Mouse (Mus musculus) limb, embryonic 10.5 days (tissue): Measurements from ENCODE around the gene Pdcd6ip. TPM values are rescaled to one million over a fixed set of nuclear protein-coding genes. Genes with fewer than 3 reads are reported as not detected.
"Not testable (repeated sequence)": the region's sequence is repeated elsewhere in the genome, so short reads cannot be mapped to it uniquely, and the experiment has no call there.

Experiments used
- DNase-seq: peaks from one replicate; pipeline ENCODE4 v3.0.0-alpha.2; 2017; ENCODE audit warnings: low spot score
- H3K27ac ChIP-seq: fragments of 300-500 bp; sonication (generic); 2 replicates; pipeline ENCODE4 v1.5.1; 2016; ENCODE audit warnings: mild to moderate bottlenecking
- H3K27me3 ChIP-seq: fragments of 300-500 bp; sonication (generic); 2 replicates; pipeline ENCODE4 v1.6.1; 2016; ENCODE audit warnings: low read depth, mild to moderate bottlenecking; ENCODE audit not compliant: poor library complexity, severe bottlenecking
- H3K36me3 ChIP-seq: fragments of 300-500 bp; sonication (generic); 2 replicates; pipeline ENCODE4 v1.6.1; 2016; ENCODE audit warnings: mild to moderate bottlenecking, moderate library complexity
- H3K4me1 ChIP-seq: fragments of 300-500 bp; sonication (generic); 2 replicates; pipeline ENCODE4 v1.6.1; 2016
- H3K4me3 ChIP-seq: fragments of 300-500 bp; sonication (generic); 2 replicates; pipeline ENCODE4 v1.5.1; 2016; ENCODE audit warnings: mild to moderate bottlenecking, moderate library complexity
- H3K9me3 ChIP-seq: fragments of 300-500 bp; sonication (generic); replicated peaks from 2 replicates; pipeline ENCODE4 v1.6.1; 2016; ENCODE audit warnings: mild to moderate bottlenecking
- WGBS: fragments of 180-500 bp; shearing (Covaris S2); methylation state at CpG from one replicate; pipeline ENCODE4 v1.1.7; 2016; 5-methylcytosine and 5-hydroxymethylcytosine counted together
- polyA plus RNA-seq: library from polyadenylated mRNA; unstranded; fragments of >200 nt; fragmentation: Nextera tagmentation; extraction: Ambion mirVana; gene quantifications from 2 replicates; pipeline ENCODE4 v1.2.1, GENCODE M21; 2016

Gene Pdcd6ip
- polyA plus RNA-seq, 1 experiment from 2014 or later = 58.8 TPM

GRCm38 (mm10) chr9:113726131-113726530, 18.1 kb upstream of the Pdcd6ip start:
- H3K27me3 ChIP-seq = no peaks in the 10 kb centered on the region
- H3K4me1 ChIP-seq = no peaks in the 10 kb centered on the region
- no peaks in the 10 kb centered on the region for H3K36me3 ChIP-seq
- H3K9me3 ChIP-seq = no peaks in the 10 kb centered on the region
- DNase-seq = no peak
- WGBS = 62% methylated on average over 3 of the region's 3 CpGs
- H3K27ac ChIP-seq = no peak overlapping the region
- no peak overlapping the region for H3K4me3 ChIP-seq

DNA sequence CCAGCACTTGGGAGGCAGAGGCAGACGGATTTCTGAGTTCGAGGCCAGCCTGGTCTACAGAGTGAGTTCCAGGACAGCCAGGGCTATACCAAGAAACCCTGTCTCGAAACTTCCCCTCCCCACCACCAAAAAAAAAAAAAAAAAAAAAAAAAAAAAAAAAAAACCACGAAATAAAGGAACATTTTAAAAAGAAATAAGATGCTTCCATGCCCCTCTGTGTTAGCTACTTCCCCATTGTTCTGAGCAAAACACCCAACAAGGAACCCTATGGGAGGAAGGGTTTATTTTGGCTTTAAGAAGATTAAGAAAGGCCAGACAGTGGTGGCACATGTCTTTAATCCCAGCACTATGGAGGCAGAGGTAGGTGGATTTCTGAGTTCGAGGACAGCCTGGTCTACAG, 17.6 kb upstream of the Pdcd6ip start:
- 86% methylated on average over 5 of the region's 5 CpGs for WGBS
- H3K27ac ChIP-seq, H3K27me3 ChIP-seq, DNase-seq, H3K36me3 ChIP-seq, H3K9me3 ChIP-seq, H3K4me3 ChIP-seq, H3K4me1 ChIP-seq: not testable (repeated sequence)

- DNase-seq = no peak
- H3K27me3 ChIP-seq = no peaks in the 10 kb centered on the region
- H3K4me1 ChIP-seq = no peaks in the 10 kb centered on the region
- WGBS = 86% methylated on average over 15 of the region's 15 CpGs
- no peaks in the 10 kb centered on the region for H3K36me3 ChIP-seq
- no peak overlapping the region for H3K27ac ChIP-seq
- no peak overlapping the region for H3K4me3 ChIP-seq
- no peaks in the 10 kb centered on the region for H3K9me3 ChIP-seq
Observed at GRCm38 (mm10) chr9:113724646-113725045, 16.6 kb upstream of the Pdcd6ip start.

- Histone ChIP-seq H3K36me3 (no peaks in the 10 kb centered on the region), H3K4me3 (no peak overlapping the region), H3K4me1 (no peaks in the 10 kb centered on the region), H3K27me3 (no peaks in the 10 kb centered on the region), H3K9me3 (no peaks in the 10 kb centered on the region), H3K27ac (no peak overlapping the region)
- DNase-seq = no peak
- WGBS = 47% methylated on average over 5 of the region's 5 CpGs
Observed at GRCm38 (mm10) chr9:113719063-113719462, 11.0 kb upstream of the Pdcd6ip start.

DNA sequence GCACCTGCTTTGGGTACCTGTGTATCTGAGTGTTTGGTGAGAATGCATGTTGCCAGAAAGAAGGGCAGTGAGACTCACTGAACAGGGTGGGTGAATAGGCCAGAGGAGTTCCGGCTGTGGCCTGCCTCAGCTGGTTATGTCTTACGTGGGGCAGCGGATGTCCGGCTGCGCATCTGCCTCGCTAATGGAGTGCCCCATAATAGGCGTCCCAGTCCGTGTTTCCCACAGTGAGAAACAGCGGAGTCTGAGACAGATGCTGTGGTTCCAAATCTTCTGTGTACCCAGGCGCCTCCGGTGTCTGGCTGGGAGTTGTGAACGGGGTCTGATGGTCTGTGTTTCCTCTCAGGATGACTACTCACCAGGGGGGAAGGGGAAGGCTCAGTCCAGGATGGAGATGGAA, 2.8 kb upstream of the Pdcd6ip start:
- H3K4me1 ChIP-seq = peaks cover 17% of the 10 kb centered on the region
- H3K36me3 ChIP-seq = no peaks in the 10 kb centered on the region
- H3K9me3 ChIP-seq = no peaks in the 10 kb centered on the region
- no peaks in the 10 kb centered on the region for H3K27me3 ChIP-seq
- no peak overlapping the region for H3K27ac ChIP-seq
- no peak for DNase-seq
- no peak overlapping the region for H3K4me3 ChIP-seq
- 83% methylated on average over 12 of the region's 12 CpGs for WGBS

GRCm38 (mm10) chr9:113708361-113709280, 562 bp upstream of the Pdcd6ip start:
- no peak for DNase-seq
- Histone ChIP-seq H3K4me1 (peaks cover 19% of the 10 kb centered on the region), H3K27ac (peak overlapping the region; percentile 94), H3K4me3 (peak overlapping the region; percentile 95), H3K9me3 (no peaks in the 10 kb centered on the region), H3K36me3 (no peaks in the 10 kb centered on the region; the same call in 1 of the 2 replicates), H3K27me3 (no peaks in the 10 kb centered on the region)
- WGBS = 60% methylated on average over 19 of the region's 19 CpGs

GRCm38 (mm10) chr9:113706841-113707240, 1.2 kb downstream of the Pdcd6ip start:
- Histone ChIP-seq H3K36me3 (no peaks in the 10 kb centered on the region; the same call in 1 of the 2 replicates), H3K4me1 (peaks cover 19% of the 10 kb centered on the region), H3K27me3 (no peaks in the 10 kb centered on the region), H3K27ac (no peak overlapping the region), H3K4me3 (peak overlapping the region; percentile 95), H3K9me3 (no peaks in the 10 kb centered on the region)
- 73% methylated on average over 9 of the region's 9 CpGs for WGBS
- DNase-seq = no peak

GRCm38 (mm10) chr9:113706108-113706507, 2.0 kb downstream of the Pdcd6ip start:
- WGBS = 80% methylated on average over 2 of the region's 2 CpGs
- Histone ChIP-seq H3K36me3 (no peaks in the 10 kb centered on the region; the same call in 1 of the 2 replicates), H3K27ac (no peak overlapping the region), H3K27me3 (no peaks in the 10 kb centered on the region), H3K9me3 (no peaks in the 10 kb centered on the region), H3K4me3 (peak overlapping the region; percentile 95), H3K4me1 (peaks cover 19% of the 10 kb centered on the region)
- DNase-seq = no peak

DNA sequence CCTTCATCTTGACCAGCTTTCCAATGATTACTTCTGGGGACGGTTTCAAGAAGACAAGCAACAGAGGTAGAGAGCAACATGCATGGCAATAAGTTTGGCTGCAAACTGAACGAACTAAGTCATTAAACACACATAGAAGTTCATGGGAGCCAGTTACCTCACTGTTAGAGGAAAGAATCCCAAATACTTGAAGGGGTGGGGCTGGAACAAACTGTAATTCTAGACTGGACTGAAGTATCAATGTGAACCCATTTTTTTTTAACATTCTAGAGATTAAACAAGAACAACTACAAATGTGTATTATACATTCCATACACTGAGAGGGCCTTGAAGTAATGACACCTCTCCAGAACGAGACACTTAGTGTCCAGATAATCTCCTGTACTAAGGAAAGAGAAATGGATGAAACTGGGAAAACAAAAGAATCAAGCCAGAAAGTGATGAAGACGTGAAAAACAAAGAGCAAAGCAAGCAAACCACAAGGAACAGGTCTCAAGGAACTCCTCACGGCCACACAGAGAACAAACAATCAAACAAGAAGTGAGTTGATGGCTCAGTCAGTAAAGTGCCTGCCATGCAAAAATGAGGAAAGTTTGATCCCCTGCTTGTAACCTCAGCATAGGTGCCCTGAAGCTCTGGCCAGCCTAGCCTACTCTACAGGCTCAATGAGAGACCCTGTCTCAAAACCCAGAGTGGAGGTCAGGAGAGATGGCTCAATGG, 6.5 kb downstream of the Pdcd6ip start:
- no peaks in the 10 kb centered on the region for H3K9me3 ChIP-seq
- WGBS = 90% methylated on average over 5 of the region's 5 CpGs

GRCm38 (mm10) chr9:113687461-113687860, 20.6 kb downstream of the Pdcd6ip start:
- Histone ChIP-seq H3K9me3 (no peaks in the 10 kb centered on the region), H3K4me1 (no peaks in the 10 kb centered on the region), H3K27ac (no peak overlapping the region), H3K27me3 (no peaks in the 10 kb centered on the region), H3K4me3 (no peak overlapping the region), H3K36me3 (peaks cover 85% of the 10 kb centered on the region)
- DNase-seq = no peak
- WGBS = 95% methylated on average over 12 of the region's 12 CpGs

More for the DNA sequence above, 6.5 kb downstream of the Pdcd6ip start:
- no peak overlapping the region for H3K4me3 ChIP-seq
- H3K27ac ChIP-seq = no peak overlapping the region
- no peak for DNase-seq
- H3K36me3 ChIP-seq = peaks cover 25% of the 10 kb centered on the region
- H3K4me1 ChIP-seq = peaks cover 9% of the 10 kb centered on the region
- H3K27me3 ChIP-seq = no peaks in the 10 kb centered on the region

DNA sequence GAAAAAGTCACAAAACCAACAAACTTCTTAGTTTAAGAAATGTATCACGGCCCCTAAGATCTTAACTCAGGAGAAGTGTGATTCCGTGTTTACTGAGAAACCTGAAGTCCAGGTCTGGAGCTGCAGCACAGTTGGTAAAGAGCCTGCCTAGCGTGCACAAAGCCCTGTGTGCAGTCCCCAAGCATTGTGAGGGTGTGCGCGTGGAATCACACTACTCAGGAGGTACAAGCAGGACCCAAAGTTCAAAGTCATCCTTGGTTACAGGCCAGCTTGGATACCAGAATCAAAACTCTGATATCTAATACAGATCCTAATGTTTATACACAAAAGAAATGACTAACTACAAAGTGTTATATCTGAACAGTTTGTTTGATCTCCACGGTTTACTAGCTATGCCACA, 34.3 kb downstream of the Pdcd6ip start:
- Histone ChIP-seq H3K27me3 (no peaks in the 10 kb centered on the region), H3K36me3 (peaks cover 88% of the 10 kb centered on the region)
- 95% methylated on average over 6 of the region's 6 CpGs for WGBS

GRCm38 (mm10) chr9:113672352-113672751, 35.7 kb downstream of the Pdcd6ip start:
- peaks cover 89% of the 10 kb centered on the region for H3K36me3 ChIP-seq
- H3K4me3 ChIP-seq = no peak overlapping the region
- H3K4me1 ChIP-seq = no peaks in the 10 kb centered on the region
- H3K9me3 ChIP-seq = no peaks in the 10 kb centered on the region
- no peaks in the 10 kb centered on the region for H3K27me3 ChIP-seq
- WGBS = 88% methylated on average over 5 of the region's 5 CpGs
- no peak overlapping the region for H3K27ac ChIP-seq
- DNase-seq = no peak

More for the DNA sequence above, 34.3 kb downstream of the Pdcd6ip start:
- no peak overlapping the region for H3K27ac ChIP-seq
- H3K9me3 ChIP-seq = no peaks in the 10 kb centered on the region
- DNase-seq = no peak
- no peaks in the 10 kb centered on the region for H3K4me1 ChIP-seq
- no peak overlapping the region for H3K4me3 ChIP-seq

- WGBS = 93% methylated on average over 1 of the region's 1 CpGs
- Histone ChIP-seq H3K27ac (no peak overlapping the region), H3K36me3 (peaks cover 89% of the 10 kb centered on the region), H3K27me3 (no peaks in the 10 kb centered on the region), H3K9me3 (no peaks in the 10 kb centered on the region), H3K4me1 (no peaks in the 10 kb centered on the region), H3K4me3 (no peak overlapping the region)
- DNase-seq = no peak
Observed at GRCm38 (mm10) chr9:113670857-113671106, 37.3 kb downstream of the Pdcd6ip start.
